Comparison of ENCODE assay signal across 17 mouse cellular contexts in genomic region chr3:21884216-21884615, GRCm38 (mm10).
"Had no signal": no experiment of that assay in that cellular context is flagged by ENCODE, and none has a peak within 500 bp of the region (broad histone marks: within the 10 kb centered on the region; RNA-seq: fewer than 3 reads in every experiment).

No protein-coding gene starts in this region.

- H3K9ac ChIP-seq: kidney, embryonic 15.5 days; liver, embryonic 13.5 days; neural tube, embryonic 13.5 days had no signal

- H3K27me3 ChIP-seq: kidney, embryonic 15.5 days; liver, embryonic 13.5 days; megakaryocyte, embryonic 14.5 days; neural tube, embryonic 13.5 days had no signal

- H3K4me2 ChIP-seq: kidney, embryonic 15.5 days; liver, embryonic 13.5 days; neural tube, embryonic 13.5 days had no signal

- H3K9me3 ChIP-seq: kidney, embryonic 15.5 days; liver, embryonic 13.5 days; megakaryocyte, embryonic 14.5 days; midbrain, embryonic 10.5 days; neural tube, embryonic 13.5 days had no signal

- H3K27ac ChIP-seq: kidney, embryonic 15.5 days; left cerebral cortex, adult 2 months; liver, embryonic 13.5 days; midbrain, embryonic 10.5 days; neural tube, embryonic 13.5 days; stomach, postnatal 0 days had no signal

- H3K4me3 ChIP-seq: kidney, embryonic 15.5 days; left cerebral cortex, adult 2 months; liver, embryonic 13.5 days; megakaryocyte, embryonic 14.5 days; midbrain, embryonic 10.5 days; neural tube, embryonic 13.5 days had no signal

- H3K36me3 ChIP-seq: kidney, embryonic 15.5 days; liver, embryonic 13.5 days; midbrain, embryonic 10.5 days; neural tube, embryonic 13.5 days had no signal

- H3K4me1 ChIP-seq: kidney, embryonic 15.5 days; liver, embryonic 13.5 days; midbrain, embryonic 10.5 days; neural tube, embryonic 13.5 days had no signal

- DNase-seq: kidney, adult 11 months; kidney, adult 8-10 months; kidney, postnatal 10 days; kidney, postnatal 36 days; layer of hippocampus, postnatal 36 days; liver, embryonic 13.5 days; lung, adult 2 months; midbrain, embryonic 14.5 days; retina, postnatal 1 day; right cerebral cortex, postnatal 25 days; thymus, postnatal 36 days had no signal
